Mouse (Mus musculus): ENCODE data around the gene Mpo. TPM values are rescaled to one million over a fixed set of nuclear protein-coding genes. Genes with fewer than 3 reads are reported as not detected.

Mpo gene
- total RNA-seq, 2 experiments from 2014 or later: not detected

DNA sequence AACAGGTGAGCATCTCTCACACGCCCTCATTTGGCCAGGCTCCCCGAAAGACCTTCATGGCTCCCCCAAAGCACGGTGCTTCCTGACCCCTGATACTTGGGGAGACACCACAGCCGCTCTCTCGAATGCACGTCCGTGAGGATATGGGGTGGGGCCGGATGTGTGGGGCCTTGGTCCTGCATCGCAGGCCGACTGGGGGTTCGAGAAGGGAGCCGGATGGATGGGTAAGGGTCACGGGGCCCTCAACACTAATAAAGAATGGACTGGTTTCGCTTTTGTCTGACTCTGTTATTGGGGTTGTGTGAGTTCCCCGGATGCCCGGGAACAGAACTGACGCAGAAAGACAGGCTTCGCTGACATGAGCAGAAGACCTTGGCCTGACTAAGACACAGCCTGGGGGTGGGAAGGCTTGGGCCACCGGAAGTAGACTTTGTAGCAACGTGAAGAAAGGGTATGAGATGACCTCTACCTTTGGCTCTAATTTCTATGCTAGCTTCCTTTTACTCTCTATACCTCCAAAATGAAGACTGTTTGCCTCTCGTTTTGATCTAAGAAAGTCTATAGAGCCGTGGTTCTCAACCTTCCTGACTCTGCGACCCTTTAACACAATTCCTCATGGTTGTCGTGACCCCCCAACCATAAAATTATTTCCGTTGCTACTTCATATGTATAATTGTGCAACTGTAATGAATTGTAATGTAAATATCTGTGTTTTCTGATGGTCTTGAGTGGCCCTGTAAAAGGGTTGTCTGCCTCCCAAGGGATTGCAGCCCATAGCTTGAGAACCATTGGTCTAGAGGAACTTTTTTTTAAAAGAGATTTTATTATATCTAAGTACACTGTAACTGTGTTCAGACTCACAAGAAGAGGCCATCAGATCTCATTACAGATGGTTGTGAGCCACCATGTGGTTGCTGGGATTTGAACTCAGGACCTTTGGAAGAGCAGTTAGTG lies 36.1 kb upstream of the Mpo start:
- no peak for DNase-seq (ENCODE audit: low spot score in 2 of 2)
- intact Hi-C loops (cut with DNase I): no loop called here

DNA sequence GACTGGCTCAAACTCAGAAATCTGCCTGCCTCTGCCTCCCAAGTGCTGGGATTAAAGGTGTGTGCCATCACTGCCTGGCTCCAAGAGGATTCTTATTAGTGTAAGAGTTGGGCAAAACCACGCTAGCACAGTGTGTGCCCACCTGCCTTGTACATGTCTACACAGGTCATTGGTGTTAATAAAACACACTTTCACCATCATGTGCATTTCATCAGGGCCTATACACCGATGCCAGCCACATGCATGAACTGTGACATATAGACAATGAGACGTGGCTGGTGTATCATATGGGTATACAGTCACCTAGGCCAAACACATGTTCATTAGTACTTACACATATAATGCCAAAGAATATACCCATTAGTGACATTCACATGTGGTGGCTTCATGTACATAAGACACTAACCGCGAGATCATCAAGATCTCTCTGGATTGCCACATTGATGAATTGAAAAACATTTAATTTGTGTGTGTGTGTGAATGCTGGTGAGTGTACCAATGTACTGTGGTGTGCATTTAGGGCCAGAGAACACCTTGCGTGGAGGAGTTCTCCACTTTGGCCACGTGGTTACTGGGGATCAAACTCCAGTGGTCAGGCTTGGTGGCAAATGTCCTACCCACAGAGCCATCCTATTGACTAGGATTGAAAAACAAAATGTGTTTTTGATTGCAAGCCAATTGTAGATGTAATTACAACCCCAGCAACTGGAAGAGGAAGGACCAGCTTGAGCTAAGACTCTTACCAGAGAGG lies 35.0 kb upstream of the Mpo start:
- intact Hi-C loops (cut with DNase I): no loop called here
- DNase-seq (ENCODE audit: low spot score in 2 of 2): no peak

- no peak for DNase-seq (ENCODE audit: low spot score in 2 of 2)
- intact Hi-C loops (cut with DNase I): no loop called here
These were observed 34.3 kb upstream of the Mpo start for GRCm38 (mm10) chr11:87758957-87759608.

- peak; percentile 41 to 86 for DNase-seq (ENCODE audit: low spot score in 2 of 2)
These were observed 33.8 kb upstream of the Mpo start for GRCm38 (mm10) chr11:87759609-87760005.

DNA sequence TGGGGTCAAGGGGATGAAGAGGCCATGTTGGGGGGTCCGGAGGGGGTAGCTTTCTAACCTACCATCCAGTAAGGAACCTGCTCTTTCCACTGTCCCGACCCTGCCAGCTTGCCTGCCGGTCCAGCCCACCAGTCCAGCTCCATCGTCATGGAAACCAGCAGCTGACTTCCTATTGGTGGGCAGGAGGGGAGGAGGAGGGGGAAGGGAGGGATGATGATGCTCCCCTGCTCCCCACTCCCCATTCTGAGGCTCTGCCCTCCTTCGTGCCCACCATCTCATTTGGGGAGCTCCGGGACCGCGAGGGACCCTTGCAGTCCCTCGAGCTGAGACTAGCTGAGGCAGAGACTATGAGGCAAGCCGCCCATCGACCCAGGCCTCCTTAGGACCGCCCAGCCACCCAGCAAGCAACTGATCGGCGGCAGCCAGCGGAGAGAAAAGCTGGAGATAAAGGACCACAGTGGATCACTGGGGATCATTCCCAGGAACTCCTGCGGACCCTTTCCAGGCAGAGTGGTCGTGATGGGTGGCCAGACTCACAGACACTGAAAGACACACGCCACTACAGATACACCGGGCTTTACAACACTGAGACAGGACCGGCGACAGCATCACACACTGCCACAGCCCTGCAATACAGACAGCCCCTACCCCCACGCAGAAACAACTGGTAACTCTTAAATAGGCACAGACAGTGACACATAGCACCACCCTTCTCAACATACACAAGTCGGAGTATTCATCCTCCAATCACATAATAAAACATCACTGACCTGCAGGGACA lies 32.9 kb upstream of the Mpo start, which contains the start of gene Tspoap1:
Gene Tspoap1, plus strand, starts transcription at position 241 of the 781 bp plus-strand sequence.
- intact Hi-C loops (cut with DNase I): loop anchor here (5.0 kb wide), 1 partner anchor 163 kb away; no protein-coding TSS in a partner anchor

More at GRCm38 (mm10) chr11:87759609-87760005, 33.8 kb upstream of the Mpo start:
- intact Hi-C loops (cut with DNase I): loop anchor here (5.0 kb wide), 1 partner anchor 162 kb away; no protein-coding TSS in a partner anchor

GRCm38 (mm10) chr11:87761181-87761721 lies 32.1 kb upstream of the Mpo start:
- no peak for DNase-seq (ENCODE audit: low spot score in 2 of 2)
- intact Hi-C loops (cut with DNase I): loop anchor here (5.0 kb wide), 1 partner anchor 164 kb away; no protein-coding TSS in a partner anchor

More for the DNA sequence above, 32.9 kb upstream of the Mpo start, which contains the start of gene Tspoap1:
- DNase-seq (ENCODE audit: low spot score in 2 of 2): peak; percentile 81 to 87

DNA sequence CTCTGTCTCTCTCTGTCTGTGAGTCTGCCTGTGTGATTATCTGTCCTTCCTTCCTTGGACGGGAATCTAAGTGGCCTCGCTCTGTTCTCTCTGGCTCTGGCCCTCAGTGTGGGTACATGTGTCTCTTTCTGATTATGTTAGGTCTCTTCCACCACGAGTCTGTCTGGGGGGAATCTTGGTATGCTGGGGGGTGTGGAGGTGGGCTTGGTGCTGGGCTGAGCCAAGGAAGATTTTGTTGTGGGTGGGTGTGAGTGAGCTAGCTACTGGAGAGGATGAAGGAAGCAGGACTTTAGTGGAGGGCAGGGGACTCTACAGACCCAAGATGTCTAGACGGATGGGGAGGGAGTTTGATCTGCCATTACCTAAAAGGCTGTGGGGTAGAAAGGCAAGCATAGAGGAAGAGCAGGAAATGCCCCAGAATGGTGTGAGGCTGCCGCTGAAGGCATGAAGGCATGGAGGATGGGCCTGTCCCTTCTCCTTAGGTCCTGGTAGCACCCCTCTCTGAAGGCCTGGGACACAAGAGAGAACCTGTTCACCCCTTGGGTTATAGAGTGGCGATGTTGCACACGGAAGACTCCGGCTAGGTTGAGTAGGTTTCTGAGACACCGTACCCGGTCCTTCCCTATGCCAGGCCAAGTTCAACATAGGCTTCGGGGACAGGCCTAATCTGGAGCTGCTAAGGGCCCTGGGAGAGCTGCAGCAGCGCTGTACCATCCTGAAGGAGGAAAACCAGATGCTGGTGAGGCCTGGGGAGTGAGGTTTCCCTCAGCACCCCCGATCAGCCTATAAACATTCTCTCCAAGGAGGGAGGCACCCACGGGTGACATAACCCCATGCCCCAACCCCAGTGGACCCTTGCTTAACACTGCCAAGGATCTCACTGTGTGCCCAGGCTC lies 31.3 kb upstream of the Mpo start:
- intact Hi-C loops (cut with DNase I): loop anchor here (5.0 kb wide), 1 partner anchor 165 kb away; no protein-coding TSS in a partner anchor

DNA sequence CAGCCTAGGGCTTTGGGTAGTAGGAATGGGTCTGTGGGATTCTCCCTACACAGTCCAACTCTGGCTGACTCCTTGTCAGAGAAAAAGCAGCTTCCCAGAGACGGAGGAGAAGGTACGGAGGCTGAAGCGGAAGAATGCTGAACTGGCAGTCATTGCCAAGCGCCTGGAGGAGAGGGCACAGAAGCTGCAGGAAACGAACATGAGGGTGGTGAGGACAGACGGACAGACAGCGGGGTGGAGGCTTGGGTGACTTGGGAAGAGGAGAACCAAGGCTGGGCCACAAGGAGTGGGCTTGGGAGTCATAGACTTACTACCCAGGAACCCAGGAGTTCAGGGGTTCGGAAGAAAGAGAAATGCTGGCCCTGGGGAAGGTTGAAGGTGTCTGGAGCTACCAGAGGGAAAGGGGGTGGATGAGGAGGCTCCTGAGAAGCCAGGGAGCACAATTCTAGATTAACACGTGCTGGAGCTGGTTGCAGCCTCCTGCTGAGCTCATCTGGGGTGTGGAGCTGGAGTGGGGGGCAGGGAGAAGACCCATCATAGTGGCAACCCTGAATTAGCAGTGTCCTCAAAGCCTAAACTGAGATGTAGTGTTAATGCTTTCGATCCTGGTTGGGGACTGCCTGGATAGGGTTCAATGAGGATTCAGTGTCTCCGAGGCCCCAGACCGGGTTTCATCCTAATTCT lies 30.5 kb upstream of the Mpo start:
- intact Hi-C loops (cut with DNase I): loop anchor here (5.0 kb wide), 1 partner anchor 166 kb away; no protein-coding TSS in a partner anchor
- peak; percentile 36 to 66 for DNase-seq (ENCODE audit: low spot score in 2 of 2)

More for the DNA sequence above, 31.3 kb upstream of the Mpo start:
- peak in 1 of 2 experiments; percentile 45 for DNase-seq (ENCODE audit: low spot score in 2 of 2)

DNA sequence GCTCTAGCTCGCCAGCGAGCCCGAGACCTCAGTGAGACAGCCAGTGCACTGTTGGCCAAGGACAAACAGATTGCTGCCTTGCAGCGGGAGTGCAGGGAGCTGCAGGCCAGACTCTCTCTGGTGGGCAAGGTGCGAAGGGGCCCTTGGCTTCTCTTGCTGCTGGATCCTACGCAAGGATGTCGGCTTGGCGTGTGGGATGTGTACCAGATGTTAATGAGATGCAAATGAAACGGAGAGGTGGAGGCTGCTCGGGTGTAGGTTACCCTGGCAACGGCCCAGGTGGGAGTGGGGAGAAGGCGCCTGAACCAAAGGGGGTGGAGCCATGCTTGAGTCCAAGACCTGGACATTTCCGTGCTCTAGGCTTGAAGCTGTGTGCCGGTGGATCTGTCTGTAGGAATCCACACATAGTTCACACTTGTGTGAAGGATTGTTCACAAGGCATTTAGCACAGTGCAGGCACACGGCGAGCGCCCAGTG lies 29.8 kb upstream of the Mpo start:
- intact Hi-C loops (cut with DNase I): loop anchor here (5.0 kb wide), 1 partner anchor 166 kb away; no protein-coding TSS in a partner anchor
- DNase-seq (ENCODE audit: low spot score in 2 of 2): peak; percentile 82 to 89

DNA sequence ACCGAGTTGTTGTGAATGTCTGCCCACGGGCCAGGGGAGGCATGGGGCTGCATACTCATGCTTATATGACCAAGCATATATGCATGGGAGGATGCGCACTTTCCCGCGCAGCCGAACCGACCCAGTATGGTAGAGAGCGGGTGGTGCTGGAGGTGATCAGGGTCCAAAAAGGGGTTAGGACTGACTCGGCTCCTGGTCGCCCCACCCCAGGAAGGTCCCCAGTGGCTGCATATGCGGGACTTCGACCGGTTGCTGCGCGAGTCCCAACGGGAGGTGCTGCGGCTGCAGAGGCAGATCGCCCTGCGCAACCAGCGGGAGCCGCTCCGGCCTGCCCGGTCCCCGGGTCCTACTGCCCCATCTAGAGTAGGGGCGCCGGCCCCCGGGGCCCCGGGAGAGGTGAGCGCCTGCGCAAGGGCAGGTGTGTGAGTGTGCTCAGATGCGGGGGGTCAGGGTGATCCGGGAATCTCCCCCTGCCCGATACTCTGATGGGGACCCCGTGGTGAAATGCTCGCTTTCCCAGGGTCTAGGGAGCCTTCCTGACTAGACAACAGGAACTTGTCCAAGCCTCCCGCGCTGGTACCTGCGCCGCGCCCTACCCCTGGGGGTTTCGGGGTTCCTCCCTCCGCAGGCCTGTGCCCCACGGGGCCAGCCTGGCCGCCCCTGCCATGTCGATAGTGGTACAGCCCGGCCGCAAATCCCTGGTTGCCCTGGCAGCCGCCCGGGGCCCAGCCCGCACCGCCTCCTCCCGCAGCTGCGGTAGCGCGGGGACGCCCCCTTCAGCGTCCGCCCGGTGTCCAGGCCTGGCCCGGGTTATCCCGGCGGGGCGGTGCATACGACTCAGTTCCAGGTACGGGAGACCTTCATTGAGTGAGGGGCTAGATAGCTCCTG lies 29.1 kb upstream of the Mpo start:
- peak; percentile 43 to 55 for DNase-seq (ENCODE audit: low spot score in 2 of 2)

GRCm38 (mm10) chr11:87768745-87769144 lies 24.6 kb upstream of the Mpo start:
- no peak for DNase-seq (ENCODE audit: low spot score in 2 of 2)
- intact Hi-C loops (cut with DNase I): no loop called here

More for the DNA sequence above, 29.1 kb upstream of the Mpo start:
- intact Hi-C loops (cut with DNase I): loop anchor here (5.0 kb wide), 1 partner anchor 167 kb away; no protein-coding TSS in a partner anchor

GRCm38 (mm10) chr11:87770989-87771388 lies 22.4 kb upstream of the Mpo start:
- intact Hi-C loops (cut with DNase I): loop anchor here (5.0 kb wide), 1 partner anchor 109 kb away; the partner anchor contains the start of gene Rnf43
- peak; percentile 54 to 74 for DNase-seq (ENCODE audit: low spot score in 2 of 2)

- no peak for DNase-seq (ENCODE audit: low spot score in 2 of 2)
- intact Hi-C loops (cut with DNase I): loop anchor here (5.0 kb wide), 1 partner anchor 110 kb away; the partner anchor contains the start of gene Rnf43
These were observed 21.0 kb upstream of the Mpo start for GRCm38 (mm10) chr11:87772354-87772753.

DNA sequence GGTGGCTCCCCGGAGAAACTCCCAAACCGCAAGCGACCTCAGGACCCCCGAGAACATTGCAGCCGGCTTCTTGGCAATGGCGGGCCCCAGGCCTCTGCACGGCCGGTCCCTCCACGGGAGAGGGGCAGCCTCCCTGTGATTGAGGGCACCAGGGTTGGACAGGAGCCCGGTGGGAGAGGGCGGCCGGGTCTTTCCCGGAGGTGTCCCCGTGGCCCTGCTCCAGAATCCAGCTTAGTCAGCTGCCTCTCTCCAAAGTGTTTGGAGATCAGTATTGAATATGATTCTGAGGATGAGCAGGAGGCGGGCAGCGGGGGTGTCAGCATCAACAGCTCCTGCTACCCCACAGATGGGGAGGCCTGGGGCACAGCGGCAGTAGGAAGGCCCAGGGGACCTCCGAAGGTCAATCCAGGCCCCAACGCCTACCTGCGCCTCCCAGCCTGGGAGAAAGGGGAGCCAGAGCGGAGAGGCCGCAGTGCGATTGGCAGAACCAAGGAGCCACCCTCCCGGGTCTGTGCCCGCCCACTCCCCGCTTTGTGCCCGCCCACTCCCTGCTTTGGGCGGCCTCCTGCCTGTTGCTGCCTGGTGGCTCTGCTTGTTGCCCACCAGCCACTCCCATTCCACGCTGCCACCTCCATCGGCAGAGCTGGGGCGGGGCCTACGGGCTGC lies 15.1 kb upstream of the Mpo start:
- intact Hi-C loops (cut with DNase I): no loop called here
- peak; percentile 55 to 56 for DNase-seq (ENCODE audit: low spot score in 2 of 2)

DNA sequence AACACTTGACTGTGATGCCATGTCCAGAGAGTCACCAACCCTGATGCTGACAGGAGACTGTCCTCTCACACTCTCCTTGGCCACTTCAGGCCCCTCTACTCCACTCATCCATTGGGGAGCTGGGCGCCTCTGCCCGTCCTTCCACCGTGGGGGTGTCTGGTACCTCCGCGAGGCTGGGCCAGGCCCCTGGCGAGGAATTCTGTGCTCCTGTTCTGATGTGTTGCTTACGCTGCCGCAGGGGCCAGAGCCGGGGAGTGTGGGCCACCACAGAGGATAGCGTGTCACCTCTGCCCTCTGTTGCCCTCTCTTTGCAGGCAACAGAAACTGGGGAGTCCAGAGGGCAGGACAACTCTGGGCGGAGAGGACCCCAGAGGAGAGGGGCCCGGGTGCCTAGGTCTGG lies 14.5 kb upstream of the Mpo start:
- intact Hi-C loops (cut with DNase I): no loop called here
- no peak for DNase-seq (ENCODE audit: low spot score in 2 of 2)

All from left cerebral cortex, postnatal 14 days (tissue).